Mouse (Mus musculus) frontal cortex, postnatal 36 days (tissue): ENCODE data around the gene Efemp2.

ENCODE experiments used
- DNase-seq, 2 experiments: peaks; one replicate each; pipeline ENCODE4 v3.0.0; 2022; ENCODE audit warnings: low spot score in 2 of 2

Gene Efemp2

DNA sequence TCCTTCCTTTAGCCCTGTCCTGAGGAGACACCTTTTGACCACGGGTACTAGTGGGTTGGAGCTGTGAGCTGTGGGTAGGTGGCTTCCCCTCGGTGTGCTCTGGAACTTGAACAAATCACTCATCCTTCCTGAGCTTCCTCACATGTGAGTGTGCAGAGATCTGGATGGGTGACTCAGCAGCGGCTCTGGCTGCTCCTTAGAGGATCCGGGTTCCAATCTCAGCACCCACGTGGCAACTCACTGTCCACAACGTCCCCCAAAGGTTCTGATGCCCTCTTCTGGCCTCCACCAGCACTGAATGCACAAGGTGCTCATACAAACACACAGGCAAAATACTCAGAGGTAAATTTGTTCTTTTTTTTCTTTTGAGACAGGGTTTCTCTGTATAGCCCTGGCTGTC is 22.0 kb upstream of the Efemp2 start:
- DNase-seq, result no peak

DNA sequence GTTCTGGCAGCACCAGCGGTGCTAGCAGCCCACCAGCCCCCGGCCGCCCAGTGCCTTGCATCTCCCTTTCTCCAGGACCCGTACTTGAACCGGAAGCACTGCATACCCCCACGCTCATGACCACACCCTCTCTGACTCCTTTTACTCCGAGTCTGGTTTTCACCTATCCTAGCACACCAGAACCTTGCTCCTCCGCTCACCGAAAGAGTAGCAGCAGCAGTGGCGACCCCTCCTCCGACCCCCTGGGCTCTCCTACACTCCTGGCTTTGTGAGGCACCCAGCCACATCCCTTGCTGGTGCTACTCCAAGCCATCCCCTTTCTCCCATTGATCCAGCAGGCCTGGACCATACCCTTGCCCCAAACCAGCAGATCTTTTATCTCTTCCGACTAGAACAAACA is 18.7 kb upstream of the Efemp2 start:
- DNase-seq, result no peak

GRCm38 (mm10) chr19:5455568-5455967 is 18.2 kb upstream of the Efemp2 start:
- DNase-seq, result no peak

- no peak for DNase-seq
Observed at GRCm38 (mm10) chr19:5456241-5456921, 17.4 kb upstream of the Efemp2 start.

DNA sequence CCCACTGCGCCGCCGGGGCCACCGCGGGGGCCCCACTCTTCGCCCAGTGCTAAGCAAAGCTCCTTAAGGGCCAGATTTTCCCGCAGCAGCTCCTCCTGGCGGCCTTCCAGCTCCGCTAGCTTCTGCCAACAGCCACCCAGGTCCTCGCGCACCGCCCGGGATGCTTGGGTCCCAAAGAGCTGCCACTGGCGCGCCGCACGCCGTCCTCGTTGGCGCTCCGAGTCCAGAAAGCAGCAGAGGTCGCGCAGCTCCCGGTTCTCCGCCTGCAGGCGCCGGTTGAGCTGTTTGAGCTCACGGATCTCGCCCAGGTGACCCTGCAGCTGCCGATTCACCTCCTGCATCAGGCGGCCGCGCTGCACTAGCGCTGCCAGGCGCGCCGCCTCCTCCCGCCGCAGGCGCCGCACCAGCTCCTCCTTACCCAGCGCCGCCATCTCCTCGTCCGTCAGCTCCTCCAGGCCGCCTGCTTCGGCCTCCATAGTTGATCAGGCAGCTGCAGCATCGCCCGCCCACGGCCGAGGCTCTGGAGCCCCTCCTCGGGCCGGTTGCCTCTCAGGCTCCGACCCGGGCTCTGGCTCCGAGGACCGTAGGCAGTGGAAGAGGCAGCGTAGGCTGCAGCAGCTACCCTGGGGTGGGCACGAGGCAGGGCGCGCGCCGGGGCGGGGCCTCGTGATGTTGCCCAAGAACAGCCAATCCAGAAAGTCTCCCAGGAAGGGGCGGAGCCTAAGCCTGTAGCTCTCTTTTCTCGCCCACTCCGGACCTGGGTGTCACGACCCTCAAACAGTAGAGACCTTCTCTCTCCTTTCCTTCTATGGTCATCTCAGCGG is 16.6 kb upstream of the Efemp2 start:
- peak; percentile 95 to 97 for DNase-seq

DNA sequence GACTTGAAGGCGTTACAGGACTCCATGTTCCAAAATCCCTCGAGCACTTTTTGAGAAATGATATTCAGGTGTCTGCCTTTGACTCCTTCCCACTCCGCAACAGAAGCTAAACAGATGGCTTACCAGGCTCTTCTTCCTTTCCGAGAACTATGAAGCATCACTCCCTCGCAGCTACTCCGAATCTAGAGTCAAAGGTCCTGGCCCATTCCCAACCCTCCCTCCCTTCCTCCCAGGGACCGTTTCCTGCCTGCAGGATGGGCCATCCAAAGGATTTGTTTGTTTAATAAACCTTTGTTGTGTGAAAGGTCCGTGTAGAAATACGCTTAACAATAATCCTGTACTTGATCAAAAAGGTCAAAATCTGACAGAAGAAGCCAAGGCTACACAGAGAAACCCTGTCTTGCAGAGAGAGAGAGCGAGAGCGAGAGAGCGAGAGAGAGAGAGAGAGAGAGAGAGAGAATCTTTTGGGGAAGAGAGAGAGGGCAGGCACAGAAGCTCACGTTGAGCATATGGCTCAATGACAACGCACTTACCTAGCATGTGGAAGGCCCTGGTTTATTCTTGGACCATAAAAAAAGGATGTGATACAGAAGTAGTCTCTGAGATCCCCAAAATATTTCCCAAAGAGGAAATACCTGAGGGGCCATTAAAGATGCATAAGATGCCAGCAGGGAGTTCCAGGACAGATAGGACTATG is 15.9 kb upstream of the Efemp2 start, which contains the start of gene Ccdc85b:
Ccdc85b (minus strand) TSS at position 149 of the 697 bp plus-strand sequence.
- no peak for DNase-seq

- DNase-seq, result peak; percentile 60 to 65
Observed at GRCm38 (mm10) chr19:5459019-5459418, 14.7 kb upstream of the Efemp2 start.

DNA sequence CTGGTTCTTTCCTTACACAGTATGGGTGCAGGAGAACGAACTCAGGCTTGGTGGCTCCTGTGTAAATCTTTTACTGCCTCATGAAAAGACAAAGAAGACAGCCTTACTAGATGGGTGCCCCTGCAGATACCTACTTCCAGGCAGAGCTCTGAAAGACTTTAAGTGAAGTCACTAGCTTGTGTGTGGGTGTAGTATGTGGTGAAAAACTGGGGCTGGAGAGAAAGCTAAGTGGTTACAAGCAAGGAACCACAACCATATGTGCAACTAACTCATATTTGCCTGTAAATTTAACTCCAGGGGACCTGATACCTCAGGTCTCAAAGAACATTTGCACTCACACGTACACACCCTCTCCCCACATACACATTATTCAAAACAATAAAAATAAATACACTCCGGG is 13.9 kb upstream of the Efemp2 start:
- no peak for DNase-seq

DNA sequence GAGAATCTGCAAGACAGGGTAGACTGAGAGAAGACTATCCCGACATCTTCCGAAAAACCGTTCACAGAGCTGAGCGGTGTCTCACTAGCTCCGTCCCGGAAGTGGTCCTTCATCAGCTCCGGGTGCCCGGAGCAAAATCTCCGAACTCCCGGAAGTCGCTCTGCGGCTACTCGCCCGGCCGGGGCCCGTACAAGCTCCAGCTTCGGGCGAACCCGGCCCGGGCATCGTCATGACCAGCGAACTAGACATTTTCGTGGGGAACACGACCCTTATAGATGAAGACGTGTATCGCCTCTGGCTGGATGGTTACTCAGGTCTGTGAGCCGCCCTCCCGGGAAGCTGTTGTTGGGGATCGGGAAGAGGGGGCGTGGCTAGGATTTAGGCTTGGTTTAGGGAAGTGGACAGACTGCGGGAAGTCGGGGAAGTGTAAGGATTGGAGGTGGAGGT is 13.3 kb upstream of the Efemp2 start, which contains the start of gene Fibp:
Fibp (plus strand) TSS at position 151 of the 447 bp plus-strand sequence.
- DNase-seq, result peak; percentile 85 to 92

- no peak for DNase-seq
Observed at GRCm38 (mm10) chr19:5461411-5461810, 12.3 kb upstream of the Efemp2 start.

- no peak for DNase-seq
Observed at GRCm38 (mm10) chr19:5463212-5463611, 10.5 kb upstream of the Efemp2 start.

DNA sequence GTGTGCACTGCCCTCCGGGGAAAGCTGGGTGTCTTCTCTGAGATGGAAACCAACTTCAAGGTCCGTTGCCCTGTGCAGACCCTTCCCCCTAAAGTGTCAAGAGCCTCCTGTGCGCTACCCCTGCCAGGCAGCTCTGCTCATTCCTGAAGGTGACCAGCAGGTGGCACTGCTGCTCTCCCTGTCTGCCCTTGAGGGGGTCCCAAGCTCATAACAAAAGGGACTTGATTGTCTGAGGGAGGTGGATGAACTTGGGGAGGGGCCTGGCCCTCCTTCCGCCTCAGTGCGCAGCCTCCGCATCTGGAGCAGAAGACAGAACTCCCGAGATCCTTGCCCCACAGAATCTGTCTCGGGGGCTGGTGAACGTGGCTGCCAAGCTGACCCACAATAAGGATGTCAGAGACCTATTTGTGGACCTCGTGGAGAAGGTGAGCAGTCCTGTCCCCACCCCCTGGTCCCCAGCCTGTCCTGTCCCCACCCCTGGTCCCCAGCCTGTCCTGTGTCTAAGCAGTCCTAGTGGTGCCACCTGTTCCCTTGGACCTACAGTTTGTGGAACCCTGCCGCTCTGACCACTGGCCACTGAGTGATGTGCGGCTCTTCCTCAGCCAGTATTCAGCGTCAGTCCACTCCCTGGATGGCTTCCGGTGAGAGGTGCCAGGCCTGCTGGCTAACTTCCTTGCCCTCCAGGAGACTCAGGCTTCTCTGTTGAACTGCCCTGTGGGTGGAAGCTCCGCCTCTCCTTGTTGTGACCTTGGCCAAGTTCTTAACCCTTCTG is 9.8 kb upstream of the Efemp2 start:
- DNase-seq, result no peak

DNA sequence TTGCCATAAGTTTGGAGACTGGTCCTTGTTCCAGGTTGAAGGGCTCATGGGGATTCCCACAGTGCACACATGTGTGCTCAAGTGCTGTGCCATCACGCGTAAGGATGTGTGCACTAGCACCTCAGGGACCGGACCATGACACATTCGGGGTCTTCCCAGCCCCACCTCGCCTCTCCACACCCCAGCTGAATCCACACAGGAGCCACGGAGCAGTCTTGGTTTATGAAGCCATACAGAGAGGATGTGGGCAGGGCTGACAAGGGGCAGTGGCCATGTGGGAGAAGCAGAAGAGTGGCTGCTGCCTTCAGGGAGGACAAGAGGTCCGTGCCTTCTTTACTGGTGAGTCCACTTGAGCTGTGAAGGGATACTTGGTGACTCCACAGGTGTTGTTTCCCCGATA is 8.7 kb upstream of the Efemp2 start:
- DNase-seq, result no peak

DNA sequence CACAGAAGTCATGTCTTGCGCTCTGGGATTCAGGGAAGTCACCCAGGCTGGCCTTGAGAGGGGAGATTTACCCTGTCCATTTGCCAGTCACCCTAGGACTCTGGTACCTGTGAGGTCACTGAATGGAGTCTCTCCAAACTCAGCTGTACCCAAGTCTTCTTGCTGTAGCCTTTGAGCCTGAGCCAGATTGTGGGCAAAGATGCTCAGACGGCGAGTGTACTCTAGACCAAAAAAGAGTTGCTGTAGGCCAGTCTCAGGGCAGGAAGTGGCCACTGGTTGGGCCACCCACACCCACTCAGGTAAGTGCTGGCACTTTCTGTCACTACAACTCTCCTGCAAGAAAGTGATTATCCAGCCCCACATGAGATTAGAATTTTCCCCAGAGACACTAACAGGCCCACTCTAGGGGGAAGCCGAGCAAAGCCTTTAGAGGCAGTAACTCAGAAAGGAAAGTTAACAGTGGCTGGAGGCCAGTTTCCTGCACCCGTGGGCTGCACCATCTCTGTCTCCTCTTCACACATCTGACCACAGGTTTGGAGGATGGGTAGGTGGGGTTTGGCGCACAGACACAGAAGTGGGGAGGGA is 6.7 kb upstream of the Efemp2 start:
- no peak for DNase-seq

DNA sequence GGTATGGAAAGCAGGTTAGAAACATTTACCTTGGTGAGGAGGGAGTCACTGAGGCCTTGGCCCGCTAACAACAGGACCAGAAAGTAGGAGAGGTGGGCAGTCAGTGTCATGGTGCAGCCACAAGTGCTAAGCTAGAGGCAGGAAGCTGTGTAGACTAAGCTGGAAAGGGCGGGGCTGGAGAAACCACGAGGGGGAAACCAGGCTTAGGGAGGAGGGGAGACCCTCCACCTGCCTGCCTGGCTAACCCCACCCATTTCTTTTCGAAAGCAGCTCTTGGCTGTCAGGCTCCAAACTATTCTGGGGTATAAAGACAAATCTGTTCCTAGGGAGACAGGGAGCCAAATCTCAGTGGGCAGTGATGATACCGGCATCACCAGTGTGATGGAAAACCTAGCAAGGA is 5.4 kb upstream of the Efemp2 start, which contains the start of gene Ctsw:
Ctsw (minus strand) TSS at position 134 of the 400 bp plus-strand sequence.
- DNase-seq, result no peak

DNA sequence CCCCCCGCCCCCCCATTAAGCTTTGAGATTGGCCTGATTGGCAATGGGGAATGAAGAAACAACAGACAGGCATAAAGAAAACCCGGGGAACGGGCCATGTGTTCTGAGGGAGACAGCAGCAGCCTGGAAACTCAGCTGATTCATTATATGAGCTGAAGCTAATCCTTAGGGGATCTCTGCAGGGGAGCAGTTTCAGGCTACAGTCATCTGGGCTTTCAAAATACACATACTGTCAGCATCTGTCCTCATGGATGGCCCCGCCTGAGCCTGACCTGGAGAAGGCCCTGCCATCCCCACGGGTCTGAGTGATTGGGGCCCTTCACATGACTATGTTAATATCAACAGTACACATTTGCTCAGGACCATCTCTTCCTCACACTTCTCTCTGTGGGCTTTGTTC is 1.9 kb upstream of the Efemp2 start:
- no peak for DNase-seq

- DNase-seq, result no peak
Observed at GRCm38 (mm10) chr19:5472857-5473256, 897 bp upstream of the Efemp2 start.

DNA sequence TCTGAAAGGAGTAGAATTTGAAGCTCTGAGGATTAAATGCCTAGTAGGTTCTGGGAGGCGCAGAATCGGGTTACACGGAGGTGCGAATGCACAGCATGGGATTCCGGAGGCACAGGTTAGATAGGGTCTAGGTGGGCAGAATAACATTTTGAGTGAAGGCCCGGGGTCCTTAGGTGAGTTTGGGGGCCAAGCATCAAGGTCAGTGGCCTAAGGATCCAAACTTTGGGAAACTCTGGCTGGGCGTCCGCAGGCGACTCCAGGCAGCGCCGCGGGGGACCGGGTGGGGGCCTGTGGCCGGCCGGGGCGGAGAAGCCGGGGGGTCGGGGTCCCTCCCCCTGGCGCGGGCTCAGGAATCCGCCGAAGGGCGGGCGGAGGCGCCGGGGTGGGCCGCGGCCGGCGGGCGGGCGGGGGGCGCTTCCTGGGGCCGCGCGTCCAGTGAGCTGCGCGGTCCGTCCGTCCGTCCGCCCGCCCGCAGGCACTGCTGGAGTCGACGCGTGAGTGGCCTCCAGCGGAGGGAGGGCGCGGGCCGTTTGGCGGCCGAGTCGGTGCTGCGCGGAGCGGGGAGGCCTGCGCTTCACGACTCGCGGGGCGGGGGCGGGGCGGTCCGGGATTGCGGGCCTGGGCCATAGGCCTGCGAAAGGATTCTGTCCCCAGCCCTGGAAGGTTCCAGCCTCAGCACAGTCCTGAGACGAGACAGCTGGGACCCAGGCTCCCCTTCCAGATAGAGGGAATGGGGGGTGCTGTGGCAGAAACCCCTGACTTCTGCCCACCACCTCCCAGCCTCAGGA is 721 bp downstream of the Efemp2 start:
- no peak for DNase-seq

DNA sequence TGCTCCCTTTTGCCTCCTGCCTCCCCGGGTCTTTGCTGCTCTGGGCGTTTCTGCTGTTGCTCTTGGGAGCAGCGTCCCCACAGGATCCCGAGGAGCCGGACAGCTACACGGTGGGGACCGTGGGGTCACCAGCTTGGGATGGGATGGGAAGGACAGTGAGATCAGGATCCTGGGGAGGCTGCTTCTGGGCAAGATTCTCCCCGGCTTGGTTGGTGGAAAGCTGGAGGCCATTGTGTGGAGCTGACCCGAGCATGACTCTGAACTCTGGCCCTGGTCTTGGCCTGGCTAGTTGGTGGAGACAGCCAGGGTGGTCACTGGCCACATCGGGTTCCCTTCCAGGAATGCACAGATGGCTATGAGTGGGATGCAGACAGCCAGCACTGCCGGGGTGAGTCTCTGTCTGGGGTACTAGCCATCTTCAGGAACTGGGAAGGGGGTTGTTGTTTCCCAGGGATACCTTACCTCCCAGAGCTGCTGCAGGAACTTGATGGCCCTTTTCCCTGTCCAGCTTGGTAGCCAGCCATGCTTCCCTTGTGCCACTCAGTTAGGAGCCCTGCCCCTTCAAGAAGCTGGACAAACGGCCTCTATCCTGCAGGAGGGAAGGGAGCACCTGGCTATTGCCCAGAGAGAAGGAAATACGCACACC is 1.4 kb downstream of the Efemp2 start:
- no peak for DNase-seq
